Mouse (Mus musculus): ENCODE measurements at regions not wholly inside any gene's neighbourhood (a gene's known extent, or its start where the extent isn't known, plus 50 kb on each side); places are given as distances from the start of the nearest gene placed in this dataset.

GRCm38 (mm10) chr13:97650191-97650590 is 110.2 kb downstream of the Gm10260 start:
- TF ChIP-seq CTCF (IDR thresholded peaks at IDR 0.05; ENCODE audit: extremely low read depth, insufficient read depth, insufficient read length, insufficient replicate concordance) (no peak), POLR2A (IDR thresholded peaks at IDR 0.05; ENCODE audit: low read depth, low read length) (no peak)
